Comparison of ENCODE assay signal across 11 mouse cellular contexts in genomic region chr6:117857990-117858389, GRCm38 (mm10). TPM values are rescaled to one million over a fixed set of nuclear protein-coding genes. Genes with fewer than 3 reads are reported as not detected.
DNase-seq lines count a peak whose midpoint lies in the region; ATAC-seq and TF ChIP-seq lines count a peak whose summit lies in the region.
"Had no signal": no experiment of that assay in that cellular context is flagged by ENCODE, and none has a peak within 500 bp of the region (broad histone marks: within the 10 kb centered on the region; RNA-seq: fewer than 3 reads in every experiment).

No protein-coding gene starts in this region.

- H3K4me1 ChIP-seq in kidney, postnatal 0 days (replicated peaks; ENCODE audit: insufficient read depth, low read length), result no peaks in the 10 kb centered on the region
- H3K4me1 ChIP-seq in thymus, adult 2 months (replicated peaks; ENCODE audit: control insufficient read depth, insufficient read depth, low read length), result peaks cover under 1% of the 10 kb centered on the region; the same call in 1 of the 2 replicates

- H3K4me2 ChIP-seq in kidney, postnatal 0 days (ENCODE audit: low read length), result no peak overlapping the region

- H3K9me3 ChIP-seq in kidney, postnatal 0 days (replicated peaks; ENCODE audit: low read length), result no peaks in the 10 kb centered on the region

- DNase-seq in CD4-positive, CD25-positive, alpha-beta regulatory T cell, adult 2 months (ENCODE audit: low read depth, low spot score), result peak; percentile 41
- peak; percentile 61 for DNase-seq in kidney, postnatal 0 days (ENCODE audit: low spot score)
- no peak for DNase-seq in kidney, postnatal 4 days
- peak; percentile 26 for DNase-seq in thymus, postnatal 0 days (ENCODE audit: low spot score)
- no peak for DNase-seq in thymus, adult 2 months
- no peak for DNase-seq in adrenal gland, adult 8-10 months
- DNase-seq: cerebellum, adult 8-10 months; heart, adult 18-20 months; kidney, postnatal 10 days had no signal

- no peak overlapping the region for H3K27ac ChIP-seq in kidney, postnatal 0 days
- H3K27ac ChIP-seq in thymus, adult 2 months (ENCODE audit: control insufficient read depth, insufficient read depth, low read length), result no peak overlapping the region

- TF ChIP-seq CTCF in kidney, postnatal 0 days (IDR thresholded peaks at IDR 0.05; ENCODE audit: low read depth), result peak; percentile 66
- no peak for TF ChIP-seq CTCF in thymus, adult 2 months (IDR thresholded peaks at IDR 0.05; ENCODE audit: borderline replicate concordance, control insufficient read depth, extremely low read depth, insufficient read depth, low read length, poor library complexity)

- no peak for TF ChIP-seq POLR2A in thymus, adult 2 months (IDR thresholded peaks at IDR 0.05; ENCODE audit: control insufficient read depth, extremely low read depth, insufficient read depth, low read length, poor library complexity)

- H3K36me3 ChIP-seq in kidney, postnatal 0 days (ENCODE audit: insufficient read depth, low read length), result no peaks in the 10 kb centered on the region
- no peaks in the 10 kb centered on the region for H3K36me3 ChIP-seq in thymus, adult 2 months (ENCODE audit: control insufficient read depth, insufficient read depth, low read length)

- 64% methylated on average over 1 of the region's 1 CpGs for WGBS in kidney, postnatal 0 days
- WGBS in thymus, adult 2 months, result 96% methylated on average over 1 of the region's 1 CpGs

- H3K27me3 ChIP-seq in kidney, postnatal 0 days (ENCODE audit: insufficient read depth, low read length), result no peaks in the 10 kb centered on the region
- no peaks in the 10 kb centered on the region for H3K27me3 ChIP-seq in thymus, adult 2 months (ENCODE audit: control insufficient read depth, insufficient read depth, low read length)

- H3K4me3 ChIP-seq in kidney, postnatal 0 days (replicated peaks; ENCODE audit: low read depth, low read length), result no peak overlapping the region
- no peak overlapping the region for H3K4me3 ChIP-seq in thymus, adult 2 months (ENCODE audit: control insufficient read depth, insufficient read depth, low read length)

- no peak overlapping the region for H3K9ac ChIP-seq in kidney, postnatal 0 days (ENCODE audit: low read depth, low read length)

- no peak for ATAC-seq in CD4-positive, CD25-positive, alpha-beta regulatory T cell, adult 4 months
- ATAC-seq in kidney, postnatal 0 days (replicated peaks; ENCODE audit: low FRiP score, low read depth), result no peak
- no peak for ATAC-seq in erythroid progenitor cell, adult 5-6 weeks (replicated peaks; ENCODE audit: low FRiP score, poor library complexity, severe bottlenecking)

RNA-seq across cellular contexts. Expression of gene Zfp239, which starts 3.9 kb away (rescaled TPM):
- 1 to 10 TPM; 2.4 to 3.3 TPM for polyA plus RNA-seq in CD4-positive, CD25-positive, alpha-beta regulatory T cell, adult 4 months (2017; shearing (Covaris generic))
- polyA plus RNA-seq in kidney, postnatal 0 days (2015; fragmentation: Nextera tagmentation; extraction: Ambion mirVana), result 9.0 and 11.0 TPM in 2 replicates
- 6.3 and 7.0 TPM in 2 replicates for polyA plus RNA-seq in thymus, postnatal 0 days (2015; fragmentation: Nextera tagmentation; extraction: Ambion mirVana)
- polyA plus RNA-seq in thymus, adult 2 months (2012; rRNA removed), result 2.0 and 2.9 TPM in 2 replicates
- total RNA-seq in adrenal gland, adult 8-10 months (2022), result 1 to 10 TPM; 1.9 to 5.6 (median 5.0) TPM
- 1.4 TPM in 1 of 2 replicates, not detected in the other for total RNA-seq in erythroid progenitor cell, adult 5-6 weeks (2015; ENCODE audit: low replicate concordance)
- total RNA-seq in erythroid progenitor cell, adult 5-6 weeks (2017; ENCODE audit: low replicate concordance), result 1.0 and 1.1 TPM in 2 replicates

RNA-seq across cellular contexts. Expression of gene Zfp637, which starts 17.0 kb away (rescaled TPM):
- polyA plus RNA-seq in CD4-positive, CD25-positive, alpha-beta regulatory T cell, adult 4 months (2017; shearing (Covaris generic)), result 10 to 100 TPM; 34.4 to 40.9 TPM
- polyA plus RNA-seq in kidney, postnatal 0 days (2015; fragmentation: Nextera tagmentation; extraction: Ambion mirVana), result 93.5 and 95.6 TPM in 2 replicates
- 74.3 and 80.9 TPM in 2 replicates for polyA plus RNA-seq in thymus, postnatal 0 days (2015; fragmentation: Nextera tagmentation; extraction: Ambion mirVana)
- polyA plus RNA-seq in thymus, adult 2 months (2012; rRNA removed), result 23.3 and 25.5 TPM in 2 replicates
- 10 to 100 TPM; 28.8 to 41.7 (median 38.3) TPM for total RNA-seq in adrenal gland, adult 8-10 months (2022)
- total RNA-seq in erythroid progenitor cell, adult 5-6 weeks (2015; ENCODE audit: low replicate concordance), result 9.4 and 13.4 TPM in 2 replicates
- total RNA-seq in erythroid progenitor cell, adult 5-6 weeks (2017; ENCODE audit: low replicate concordance), result 3.5 TPM in 1 of 2 replicates, not detected in the other

RNA-seq across cellular contexts. Expression of gene Hnrnpf, which starts 42.1 kb away (rescaled TPM):
- polyA plus RNA-seq in CD4-positive, CD25-positive, alpha-beta regulatory T cell, adult 4 months (2017; shearing (Covaris generic)), result 1,000 to 10,000 TPM; 1,072 to 1,239 TPM
- polyA plus RNA-seq in kidney, postnatal 0 days (2015; fragmentation: Nextera tagmentation; extraction: Ambion mirVana), result 555 and 598 TPM in 2 replicates
- 1,040 and 1,096 TPM in 2 replicates for polyA plus RNA-seq in thymus, postnatal 0 days (2015; fragmentation: Nextera tagmentation; extraction: Ambion mirVana)
- polyA plus RNA-seq in thymus, adult 2 months (2012; rRNA removed), result 316 and 376 TPM in 2 replicates
- total RNA-seq in adrenal gland, adult 8-10 months (2022), result 100 to 1,000 TPM; 293 to 348 (median 309) TPM
- total RNA-seq in erythroid progenitor cell, adult 5-6 weeks (2015; ENCODE audit: low replicate concordance), result 403 and 407 TPM in 2 replicates
- total RNA-seq in erythroid progenitor cell, adult 5-6 weeks (2017; ENCODE audit: low replicate concordance), result 524 and 658 TPM in 2 replicates

Comparison
In these comparisons a context has a peak if more than half of its experiments do, and no peak if none do; other contexts are left out.
1. DNase-seq: peak in CD4-positive, CD25-positive, alpha-beta regulatory T cell, adult 2 months (single experiment), kidney, postnatal 0 days (single experiment) and thymus, postnatal 0 days (single experiment); none in kidney, postnatal 4 days (0 of 2), thymus, adult 2 months (single experiment) and adrenal gland, adult 8-10 months (single experiment).